Mouse (Mus musculus) cerebellum, postnatal 14 days (tissue): ENCODE data around the gene Praf2.
"Not testable (repeated sequence)": the region's sequence is repeated elsewhere in the genome, so short reads cannot be mapped to it uniquely, and the experiment has no call there.

Source experiments
- DNase-seq, 2 experiments: peaks; one replicate each; pipeline ENCODE4 v3.0.0; 2021; ENCODE audit warnings: mixed read lengths in 2 of 2

The Praf2 gene

GRCm38 (mm10) chrX:7728215-7728921 is at the start of gene Praf2:
Praf2 (plus strand) TSS chrX:7728439.
- DNase-seq, result peak; percentile 74 to 81

- no peak for DNase-seq
These were observed 49.3 kb upstream of the Praf2 start for GRCm38 (mm10) chrX:7678986-7679385.

GRCm38 (mm10) chrX:7679405-7680056 is 48.7 kb upstream of the Praf2 start:
- peak; percentile 91 to 92 for DNase-seq

- no peak for DNase-seq
These were observed 48.2 kb upstream of the Praf2 start for GRCm38 (mm10) chrX:7680057-7680412.

GRCm38 (mm10) chrX:7680864-7681263 is 47.4 kb upstream of the Praf2 start, which contains the start of gene Magix:
Magix (minus strand) TSS chrX:7681251.
- peak; percentile 33 to 48 for DNase-seq

GRCm38 (mm10) chrX:7688321-7688720 is 39.9 kb upstream of the Praf2 start:
- DNase-seq, result no peak

- DNase-seq, result no peak
These were observed 37.8 kb upstream of the Praf2 start for GRCm38 (mm10) chrX:7690486-7690885.

GRCm38 (mm10) chrX:7692862-7693261 is 35.4 kb upstream of the Praf2 start:
- DNase-seq, result peak; percentile 44 to 55

GRCm38 (mm10) chrX:7696520-7696919 is 31.7 kb upstream of the Praf2 start:
- DNase-seq, result no peak

- peak; percentile 81 to 83 for DNase-seq
These were observed 31.3 kb upstream of the Praf2 start, which contains the start of gene Gpkow for GRCm38 (mm10) chrX:7696954-7697381. Gpkow (plus strand) TSS chrX:7697131.

- DNase-seq, result not testable (repeated sequence)
These were observed 14.5 kb upstream of the Praf2 start for GRCm38 (mm10) chrX:7713764-7714134.

GRCm38 (mm10) chrX:7714135-7714899 is 13.9 kb upstream of the Praf2 start, which contains the start of gene Wdr45:
Wdr45 (plus strand) TSS chrX:7714333.
- DNase-seq, result peak; percentile 95

GRCm38 (mm10) chrX:7716058-7716457 is 12.2 kb upstream of the Praf2 start:
- peak in 1 of 2 experiments; percentile 36 for DNase-seq

- DNase-seq, result peak; percentile 62 to 74
These were observed 6.5 kb upstream of the Praf2 start, which contains the start of gene Gm45208 for GRCm38 (mm10) chrX:7721514-7722281. Gm45208 (plus strand) TSS chrX:7722245.

- no peak for DNase-seq
These were observed 6.0 kb upstream of the Praf2 start for GRCm38 (mm10) chrX:7722282-7722611.

GRCm38 (mm10) chrX:7722691-7723090 is 5.5 kb upstream of the Praf2 start:
- DNase-seq, result no peak

- DNase-seq, result no peak
These were observed 4.1 kb upstream of the Praf2 start for GRCm38 (mm10) chrX:7724135-7724534.

GRCm38 (mm10) chrX:7725841-7726240 is 2.4 kb upstream of the Praf2 start:
- no peak for DNase-seq

- no peak for DNase-seq
These were observed 1.1 kb upstream of the Praf2 start for GRCm38 (mm10) chrX:7727176-7727575.

GRCm38 (mm10) chrX:7728922-7729265 is 655 bp downstream of the Praf2 start:
- no peak for DNase-seq

- DNase-seq, result peak; percentile 58 to 83
These were observed 5.4 kb downstream of the Praf2 start for GRCm38 (mm10) chrX:7733571-7734156.

GRCm38 (mm10) chrX:7739336-7740081 is 11.3 kb downstream of the Praf2 start:
- DNase-seq, result peak; percentile 82 to 90
